Mouse (Mus musculus) neural tube, embryonic 14.5 days (tissue): ENCODE measurements around the gene Dock3. TPM values are rescaled to one million over a fixed set of nuclear protein-coding genes. Genes with fewer than 3 reads are reported as not detected.
"Not testable (repeated sequence)": the region's sequence is repeated elsewhere in the genome, so short reads cannot be mapped to it uniquely, and the experiment has no call there.

Source experiments
- ATAC-seq: fragments of 200-750 bp; cut with Nextera tagmentation; 2 replicates; pipeline ENCODE4 v1.8.0; 2017; ENCODE audit warnings: low read depth, mild to moderate bottlenecking, moderate TSS enrichment, moderate library complexity
- H3K27ac ChIP-seq: fragments of 300-500 bp; sonication (generic); 2 replicates; pipeline ENCODE4 v1.5.1; 2014; ENCODE audit warnings: low read depth, mild to moderate bottlenecking, control low read depth, low read length, moderate library complexity, mixed read lengths
- H3K27me3 ChIP-seq: fragments of 300-500 bp; sonication (generic); 2 replicates; pipeline ENCODE4 v1.6.1; 2014; ENCODE audit warnings: low read length; ENCODE audit not compliant: control insufficient read depth, insufficient read depth
- H3K36me3 ChIP-seq: fragments of 300-500 bp; sonication (generic); 2 replicates; pipeline ENCODE4 v1.6.1; 2014; ENCODE audit warnings: low read length, mixed read lengths; ENCODE audit not compliant: control insufficient read depth, insufficient read depth
- H3K4me1 ChIP-seq: fragments of 300-500 bp; sonication (generic); 2 replicates; pipeline ENCODE4 v1.6.1; 2014; ENCODE audit warnings: low read length; ENCODE audit not compliant: control insufficient read depth, insufficient read depth
- H3K4me2 ChIP-seq: fragments of 300-500 bp; sonication (generic); 2 replicates; pipeline ENCODE4 v1.6.1; 2014; ENCODE audit warnings: mild to moderate bottlenecking, low read depth, low read length, control low read depth
- H3K4me3 ChIP-seq: fragments of 300-500 bp; sonication (generic); 2 replicates; pipeline ENCODE4 v1.5.1; 2014; ENCODE audit warnings: low read depth, low read length, control low read depth, mixed read lengths
- H3K9ac ChIP-seq: fragments of 300-500 bp; sonication (generic); replicated peaks from 2 replicates; pipeline ENCODE4 v1.6.1; 2014; ENCODE audit warnings: low read depth, mild to moderate bottlenecking, control low read depth, low read length, mixed read lengths
- H3K9me3 ChIP-seq: fragments of 300-500 bp; sonication (generic); 2 replicates; pipeline ENCODE4 v1.6.1; 2016; ENCODE audit warnings: low read length; ENCODE audit not compliant: control insufficient read depth
- WGBS: fragments of 180-500 bp; shearing (Covaris S2); extraction: QIAGEN DNeasy Blood & Tissue Kit; methylation state at CpG from one replicate; pipeline ENCODE4 v1.1.7; 2014; 5-methylcytosine and 5-hydroxymethylcytosine counted together
- polyA plus RNA-seq: library from polyadenylated mRNA; unstranded; fragments of >200 nt; fragmentation: Nextera tagmentation; extraction: Ambion mirVana; gene quantifications from 2 replicates; pipeline ENCODE4 v1.2.1, GENCODE M21; 2014

Dock3 gene
- polyA plus RNA-seq, 1 experiment from 2014 or later, result 35.4 TPM

- Histone ChIP-seq H3K36me3 (no peaks in the 10 kb centered on the region), H3K9me3 (no peaks in the 10 kb centered on the region), H3K9ac (no peak overlapping the region), H3K4me1 (0 out of 2 replicates have a peak, but pooled peaks cover 10% of the 10 kb centered on the region), H3K27ac (no peak overlapping the region), H3K4me3 (no peak overlapping the region), H3K4me2 (no peak overlapping the region), H3K27me3 (no peaks in the 10 kb centered on the region)
- 67% methylated on average over 6 of the region's 6 CpGs for whole genome bisulfite sequencing
- ATAC-seq, result no peak
Observed at GRCm38 (mm10) chr9:107249154-107249553, 17.4 kb upstream of the Dock3 start.

GRCm38 (mm10) chr9:107246170-107246569 is 14.5 kb upstream of the Dock3 start:
- H3K4me1 ChIP-seq, result no peaks in the 10 kb centered on the region
- ATAC-seq, result no peak
- H3K27ac ChIP-seq, result no peak overlapping the region
- WGBS, result 66% methylated on average over 4 of the region's 4 CpGs
- H3K9me3 ChIP-seq, result no peaks in the 10 kb centered on the region
- no peaks in the 10 kb centered on the region for H3K36me3 ChIP-seq
- H3K27me3 ChIP-seq, result no peaks in the 10 kb centered on the region
- H3K4me2 ChIP-seq, result no peak overlapping the region
- H3K4me3 ChIP-seq, result no peak overlapping the region
- H3K9ac ChIP-seq, result no peak overlapping the region

- Histone ChIP-seq H3K4me1 (no peaks in the 10 kb centered on the region), H3K4me2 (no peak overlapping the region), H3K4me3 (no peak overlapping the region), H3K27me3 (no peaks in the 10 kb centered on the region), H3K36me3 (no peaks in the 10 kb centered on the region), H3K9me3 (no peaks in the 10 kb centered on the region), H3K9ac (no peak overlapping the region), H3K27ac (no peak overlapping the region)
- 83% methylated on average over 4 of the region's 4 CpGs for WGBS
- no peak for ATAC-seq
Observed at GRCm38 (mm10) chr9:107245311-107245710, 13.6 kb upstream of the Dock3 start.

GRCm38 (mm10) chr9:107236151-107236550 is 4.4 kb upstream of the Dock3 start:
- no peaks in the 10 kb centered on the region for H3K9me3 ChIP-seq
- no peak for ATAC-seq
- no peak overlapping the region for H3K4me2 ChIP-seq
- H3K9ac ChIP-seq, result no peak overlapping the region
- H3K4me3 ChIP-seq, result no peak overlapping the region
- H3K27ac ChIP-seq, result no peak overlapping the region
- WGBS, result 73% methylated on average over 5 of the region's 5 CpGs
- peaks cover 13% of the 10 kb centered on the region; the same call in 1 of the 2 replicates for H3K27me3 ChIP-seq
- H3K36me3 ChIP-seq, result no peaks in the 10 kb centered on the region
- H3K4me1 ChIP-seq, result no peaks in the 10 kb centered on the region

GRCm38 (mm10) chr9:107235261-107235660 is 3.6 kb upstream of the Dock3 start:
- no peak for ATAC-seq
- Histone ChIP-seq H3K9ac (0 out of 2 replicates have a peak overlapping the region, but pooled peaks have one; percentile 2), H3K27me3 (peaks cover 13% of the 10 kb centered on the region; the same call in 1 of the 2 replicates), H3K9me3 (no peaks in the 10 kb centered on the region), H3K27ac (no peak overlapping the region), H3K4me3 (no peak overlapping the region), H3K4me2 (no peak overlapping the region), H3K4me1 (no peaks in the 10 kb centered on the region; the same call in 1 of the 2 replicates), H3K36me3 (no peaks in the 10 kb centered on the region)
- 52% methylated on average over 5 of the region's 5 CpGs for WGBS

- Histone ChIP-seq H3K9ac (peak overlapping the region; percentile 90), H3K27ac (peak overlapping the region; percentile 94), H3K9me3 (no peaks in the 10 kb centered on the region), H3K4me3 (peak overlapping the region; percentile 90), H3K36me3 (no peaks in the 10 kb centered on the region), H3K4me2 (peak overlapping the region; percentile 60), H3K4me1 (peaks cover 6% of the 10 kb centered on the region; the same call in 1 of the 2 replicates), H3K27me3 (peaks cover 13% of the 10 kb centered on the region; the same call in 1 of the 2 replicates)
- peak; percentile 20; the same call in 1 of the 2 replicates for ATAC-seq
- WGBS, result 25% methylated on average over 9 of the region's 9 CpGs
Observed at GRCm38 (mm10) chr9:107232140-107232539, 431 bp upstream of the Dock3 start.

- Histone ChIP-seq H3K9me3 (no peaks in the 10 kb centered on the region), H3K4me3 (peak overlapping the region; percentile 90), H3K27ac (peak overlapping the region; percentile 94), H3K4me2 (peak overlapping the region; percentile 60), H3K36me3 (no peaks in the 10 kb centered on the region), H3K4me1 (peaks cover 6% of the 10 kb centered on the region; the same call in 1 of the 2 replicates), H3K27me3 (peaks cover 13% of the 10 kb centered on the region; the same call in 1 of the 2 replicates), H3K9ac (peak overlapping the region; percentile 90)
- ATAC-seq, result peak; percentile 93
- 1% methylated on average over 23 of the region's 50 CpGs for WGBS
Observed at GRCm38 (mm10) chr9:107230991-107231538, 644 bp downstream of the Dock3 start.

- Histone ChIP-seq H3K36me3 (no peaks in the 10 kb centered on the region), H3K9me3 (no peaks in the 10 kb centered on the region), H3K4me2 (no peak overlapping the region), H3K4me1 (no peaks in the 10 kb centered on the region), H3K27ac (no peak overlapping the region), H3K4me3 (no peak overlapping the region), H3K27me3 (no peaks in the 10 kb centered on the region), H3K9ac (no peak overlapping the region)
- no peak for ATAC-seq
- 74% methylated on average over 1 of the region's 1 CpGs for WGBS
Observed at GRCm38 (mm10) chr9:107224597-107224996, 7.1 kb downstream of the Dock3 start.

GRCm38 (mm10) chr9:107174831-107175230 is 56.9 kb downstream of the Dock3 start:
- 90% methylated on average over 1 of the region's 1 CpGs for WGBS
- H3K4me1 ChIP-seq, H3K27me3 ChIP-seq, H3K4me3 ChIP-seq, ATAC-seq, H3K4me2 ChIP-seq, H3K9me3 ChIP-seq, H3K27ac ChIP-seq, H3K9ac ChIP-seq, H3K36me3 ChIP-seq: not testable (repeated sequence)
